Mouse (Mus musculus) limb, embryonic 13.5 days (tissue): ENCODE results near the gene Blvrb. TPM values are rescaled to one million over a fixed set of nuclear protein-coding genes. Genes with fewer than 3 reads are reported as not detected.
A peak's percentile ranks its signal among the peaks of the same experiment; 100 is the strongest.
"Not testable (repeated sequence)": the region's sequence is repeated elsewhere in the genome, so short reads cannot be mapped to it uniquely, and the experiment has no call there.

Experiments
- ATAC-seq: fragments of 200-750 bp; cut with Nextera tagmentation; 2 replicates; pipeline ENCODE4 v1.8.0; 2017; ENCODE audit warnings: low read depth, moderate number of reproducible peaks, moderate TSS enrichment; ENCODE audit not compliant: low FRiP score
- H3K27ac ChIP-seq: fragments of 300-500 bp; sonication (generic); 2 replicates; pipeline ENCODE4 v1.5.1; 2015; ENCODE audit warnings: inconsistent platforms, mild to moderate bottlenecking, moderate library complexity
- H3K27me3 ChIP-seq: fragments of 300-500 bp; sonication (generic); 2 replicates; pipeline ENCODE4 v1.6.1; 2015; ENCODE audit warnings: mild to moderate bottlenecking, inconsistent platforms
- H3K36me3 ChIP-seq: fragments of 300-500 bp; sonication (generic); 2 replicates; pipeline ENCODE4 v1.6.1; 2015; ENCODE audit warnings: inconsistent platforms, mild to moderate bottlenecking, moderate library complexity
- H3K4me1 ChIP-seq: fragments of 300-500 bp; sonication (generic); 2 replicates; pipeline ENCODE4 v1.6.1; 2015; ENCODE audit warnings: inconsistent platforms
- H3K4me2 ChIP-seq: fragments of 300-500 bp; sonication (generic); replicated peaks from 2 replicates; pipeline ENCODE4 v1.6.1; 2015; ENCODE audit warnings: inconsistent platforms, mild to moderate bottlenecking, moderate library complexity
- H3K4me3 ChIP-seq: fragments of 300-500 bp; sonication (generic); 2 replicates; pipeline ENCODE4 v1.5.1; 2015; ENCODE audit warnings: moderate library complexity, mild to moderate bottlenecking, inconsistent platforms
- H3K9ac ChIP-seq: fragments of 300-500 bp; sonication (generic); 2 replicates; pipeline ENCODE4 v1.6.1; 2015; ENCODE audit warnings: mild to moderate bottlenecking, inconsistent platforms
- H3K9me3 ChIP-seq: fragments of 300-500 bp; sonication (generic); 2 replicates; pipeline ENCODE4 v1.6.1; 2016; ENCODE audit warnings: inconsistent platforms
- WGBS: fragments of 180-500 bp; shearing (Covaris S2); methylation state at CpG from one replicate; pipeline ENCODE4 v1.1.7; 2015; 5-methylcytosine and 5-hydroxymethylcytosine counted together
- polyA plus RNA-seq: library from polyadenylated mRNA; unstranded; fragments of >200 nt; fragmentation: Nextera tagmentation; extraction: Ambion mirVana; gene quantifications from 2 replicates; pipeline ENCODE4 v1.2.1, GENCODE M21; 2015

Gene Blvrb
- polyA plus RNA-seq, 1 experiment from 2014 or later = 38.9 TPM

DNA sequence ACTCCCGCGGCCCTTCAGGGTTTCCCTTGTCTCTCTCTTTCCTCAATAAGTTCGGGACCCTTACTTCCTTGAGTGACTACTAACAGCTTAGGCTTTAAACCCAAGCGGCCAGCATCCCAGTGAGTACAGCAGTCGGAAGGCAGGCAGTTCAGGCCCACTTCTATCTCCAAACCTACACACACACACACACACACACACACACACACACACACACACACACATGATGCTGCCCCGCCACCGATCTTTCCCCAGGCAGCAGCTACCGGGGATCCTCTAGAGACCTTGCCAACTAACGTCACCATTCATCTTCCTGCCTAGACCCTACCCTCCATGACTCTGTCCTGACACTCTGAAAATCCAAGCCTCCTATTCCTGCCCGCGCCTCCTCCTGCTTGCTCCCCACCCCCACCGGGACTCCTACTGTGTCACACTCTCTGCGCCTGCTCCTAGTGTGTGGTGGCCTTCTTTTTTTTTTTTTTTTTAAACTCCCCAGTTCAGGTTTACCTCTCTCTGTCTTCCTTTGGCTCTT, 40.0 kb downstream of the Blvrb start:
- Histone ChIP-seq H3K27me3 (no peaks in the 10 kb centered on the region), H3K9me3 (no peaks in the 10 kb centered on the region), H3K27ac (peak overlapping the region; percentile 98), H3K4me3 (peak overlapping the region; percentile 73), H3K36me3 (peaks cover 9% of the 10 kb centered on the region), H3K9ac (peak overlapping the region; percentile 81), H3K4me2 (peak overlapping the region; percentile 78), H3K4me1 (peaks cover 32% of the 10 kb centered on the region)
- WGBS = under 1% methylated on average over 13 of the region's 13 CpGs
- ATAC-seq = no peak

DNA sequence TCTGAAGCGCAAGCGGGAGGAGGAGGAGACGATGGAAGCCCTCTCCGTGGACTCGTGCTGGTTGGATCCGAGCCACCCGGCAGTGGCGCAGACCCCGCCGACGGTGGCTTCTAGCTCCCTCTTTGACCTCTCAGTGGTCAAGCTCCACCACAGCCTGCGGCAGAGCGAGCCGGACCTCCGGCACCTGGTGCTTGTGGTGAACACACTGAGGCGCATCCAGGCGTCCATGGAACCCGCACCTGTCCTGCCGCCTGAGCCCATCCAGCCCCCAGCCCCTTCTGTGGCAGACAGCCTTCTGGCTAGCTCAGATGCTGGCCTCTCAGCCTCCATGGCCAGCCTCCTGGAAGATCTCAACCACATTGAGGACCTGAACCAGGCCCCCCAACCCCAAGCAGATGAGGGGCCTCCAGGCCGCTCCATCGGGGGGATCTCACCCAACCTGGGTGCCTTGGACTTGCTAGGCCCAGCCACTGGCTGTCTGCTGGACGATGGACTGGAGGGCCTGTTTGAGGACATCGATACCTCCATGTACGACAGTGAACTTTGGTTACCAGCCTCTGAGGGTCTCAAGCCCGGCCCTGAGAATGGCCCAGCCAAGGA, 41.6 kb downstream of the Blvrb start:
- Histone ChIP-seq H3K4me3 (no peak overlapping the region), H3K27ac (no peak overlapping the region; the same call in 1 of the 2 replicates), H3K9ac (no peak overlapping the region), H3K36me3 (peaks cover 9% of the 10 kb centered on the region), H3K27me3 (no peaks in the 10 kb centered on the region), H3K9me3 (no peaks in the 10 kb centered on the region), H3K4me2 (peak overlapping the region; percentile 67; the same call in 1 of the 2 replicates), H3K4me1 (peaks cover 32% of the 10 kb centered on the region)
- WGBS = 93% methylated on average over 25 of the region's 25 CpGs
- no peak for ATAC-seq

DNA sequence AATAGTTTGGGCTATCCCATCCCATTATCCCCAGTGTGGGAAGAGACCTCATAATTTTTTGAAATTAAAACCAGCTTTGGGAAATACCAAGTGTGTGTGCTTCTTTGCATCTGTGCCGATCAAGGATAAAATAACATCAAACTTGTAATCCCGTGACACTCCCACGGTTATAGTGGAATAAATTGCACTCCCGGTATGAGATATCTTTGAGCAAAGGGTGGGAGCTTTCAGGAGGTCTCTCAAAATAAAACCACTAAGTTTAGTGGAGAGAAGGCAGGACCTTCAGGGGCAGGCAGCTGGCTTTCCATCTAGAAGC, 42.4 kb downstream of the Blvrb start:
- no peaks in the 10 kb centered on the region for H3K9me3 ChIP-seq
- peak overlapping the region; percentile 67 for H3K4me2 ChIP-seq
- H3K4me3 ChIP-seq = peak overlapping the region; percentile 41
- peaks cover 32% of the 10 kb centered on the region for H3K4me1 ChIP-seq
- ATAC-seq = no peak
- H3K27ac ChIP-seq = peak overlapping the region; percentile 89
- peaks cover 9% of the 10 kb centered on the region for H3K36me3 ChIP-seq
- H3K27me3 ChIP-seq = no peaks in the 10 kb centered on the region
- WGBS = 25% methylated on average over 4 of the region's 4 CpGs
- peak overlapping the region; percentile 63 for H3K9ac ChIP-seq

DNA sequence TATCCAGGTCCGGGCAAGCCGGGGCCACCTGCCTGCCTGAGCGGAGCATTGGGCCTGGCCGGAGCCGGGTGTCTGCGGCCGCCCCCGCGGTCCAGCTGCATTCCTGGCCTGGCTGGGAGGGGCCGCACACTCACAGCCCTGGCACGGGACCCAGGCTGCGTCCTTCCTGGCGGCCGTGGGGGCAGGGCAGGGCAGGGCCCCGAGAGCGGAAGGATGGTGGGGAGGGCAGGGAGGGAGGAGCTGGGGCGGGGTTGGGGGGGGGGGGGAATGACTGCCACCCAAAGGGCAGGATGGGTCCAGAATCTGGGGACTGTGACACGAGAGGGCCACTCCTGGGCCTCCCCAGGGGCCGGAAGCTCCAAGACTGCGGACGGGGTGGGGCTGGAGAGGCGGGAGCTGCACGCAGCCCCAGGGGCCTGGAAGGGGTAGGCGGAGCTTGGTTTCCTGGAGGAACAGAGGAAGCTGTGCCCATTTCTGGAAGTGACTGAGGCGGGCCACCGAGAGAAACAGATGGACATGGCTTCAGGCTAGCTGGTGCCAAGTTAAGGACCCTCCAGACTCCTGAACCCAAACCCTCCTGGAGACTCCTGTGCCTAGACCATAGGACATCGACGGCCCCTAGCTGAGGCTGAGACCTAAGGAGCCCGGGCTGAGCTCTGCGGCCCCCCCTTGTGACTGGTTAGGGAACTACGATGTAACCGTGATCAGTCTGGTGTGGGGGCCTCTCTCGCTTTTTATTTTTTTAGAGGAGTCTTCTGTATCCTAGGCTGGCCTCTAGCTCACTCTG, 43.0 kb downstream of the Blvrb start:
- Histone ChIP-seq H3K4me3 (peak overlapping the region; percentile 41), H3K36me3 (peaks cover 9% of the 10 kb centered on the region), H3K9ac (peak overlapping the region; percentile 63), H3K4me1 (peaks cover 28% of the 10 kb centered on the region), H3K4me2 (peak overlapping the region; percentile 67), H3K27ac (peak overlapping the region; percentile 89), H3K27me3 (no peaks in the 10 kb centered on the region), H3K9me3 (no peaks in the 10 kb centered on the region)
- 1% methylated on average over 32 of the region's 33 CpGs for WGBS
- ATAC-seq = peak; percentile 34

DNA sequence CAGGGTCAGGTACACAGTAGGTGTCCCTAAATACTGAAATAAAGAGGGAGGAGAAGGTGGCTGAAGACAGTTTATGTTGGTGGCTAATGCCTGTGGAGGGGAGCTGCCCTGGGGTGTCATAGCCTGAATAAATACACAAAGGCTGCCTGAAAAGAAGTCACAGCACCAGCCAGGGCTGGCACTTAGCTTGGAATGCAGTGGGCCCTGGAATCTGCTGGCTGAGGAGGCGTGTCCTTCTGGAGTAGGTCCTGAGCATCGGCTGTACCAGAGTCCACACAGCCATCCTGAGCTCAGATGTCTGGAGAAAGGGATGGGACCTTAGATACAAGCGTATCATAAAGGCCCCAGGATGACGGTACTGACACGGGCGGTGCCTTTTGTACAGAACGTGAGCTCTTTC, 44.1 kb downstream of the Blvrb start:
- Histone ChIP-seq H3K27ac (no peak overlapping the region), H3K4me3 (no peak overlapping the region), H3K9ac (0 out of 2 replicates have a peak overlapping the region, but pooled peaks have one; percentile 2), H3K4me2 (no peak overlapping the region), H3K9me3 (no peaks in the 10 kb centered on the region), H3K36me3 (peaks cover 9% of the 10 kb centered on the region), H3K4me1 (peaks cover 27% of the 10 kb centered on the region), H3K27me3 (no peaks in the 10 kb centered on the region)
- ATAC-seq = no peak
- 75% methylated on average over 7 of the region's 7 CpGs for WGBS

DNA sequence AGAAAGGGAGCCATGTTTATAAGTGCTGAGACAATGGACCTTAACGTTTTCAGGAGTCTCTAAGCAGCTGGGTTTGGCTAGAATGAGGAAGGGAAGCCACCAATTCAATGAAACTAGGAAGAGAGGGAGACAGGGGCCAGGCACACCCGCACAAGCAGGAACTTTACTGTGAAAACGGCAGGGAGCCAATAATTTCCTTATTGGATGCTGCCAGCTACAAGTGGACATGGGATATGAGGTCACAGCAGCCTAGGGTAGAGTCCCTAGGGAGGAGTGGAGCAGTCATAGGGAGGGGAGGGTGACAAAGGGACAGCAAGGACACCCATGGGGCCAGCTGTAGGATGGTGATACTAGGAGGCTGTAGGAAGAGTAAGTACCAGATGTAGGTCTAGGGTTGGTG, 45.2 kb downstream of the Blvrb start:
- Histone ChIP-seq H3K27me3 (no peaks in the 10 kb centered on the region), H3K9me3 (no peaks in the 10 kb centered on the region), H3K9ac (no peak overlapping the region), H3K4me3 (no peak overlapping the region), H3K27ac (no peak overlapping the region), H3K4me1 (peaks cover 24% of the 10 kb centered on the region), H3K4me2 (no peak overlapping the region), H3K36me3 (peaks cover 9% of the 10 kb centered on the region)
- ATAC-seq = no peak
- 59% methylated on average over 3 of the region's 3 CpGs for WGBS

DNA sequence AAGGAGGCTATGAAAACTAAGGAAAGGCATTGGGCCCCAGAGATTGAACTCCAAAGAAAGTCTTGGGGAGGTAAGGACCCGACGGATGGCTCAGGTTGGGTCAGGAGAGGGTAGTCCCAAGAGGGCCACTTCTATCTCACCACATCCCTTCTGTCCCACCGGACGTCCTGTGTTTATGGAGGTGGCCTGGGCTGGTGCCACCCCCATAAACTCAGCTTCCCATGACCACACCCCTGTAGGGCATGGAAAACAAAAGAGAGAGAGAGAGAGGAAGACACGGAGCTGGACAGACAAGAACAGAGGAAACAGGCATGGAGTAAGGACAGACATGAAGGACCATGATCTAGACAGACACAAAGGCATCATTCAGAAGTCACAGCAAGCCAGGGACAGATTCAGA, 45.7 kb downstream of the Blvrb start:
- no peak for ATAC-seq
- Histone ChIP-seq H3K9me3 (no peaks in the 10 kb centered on the region), H3K27ac (no peak overlapping the region), H3K4me3 (no peak overlapping the region), H3K27me3 (no peaks in the 10 kb centered on the region), H3K9ac (no peak overlapping the region), H3K4me1 (peaks cover 20% of the 10 kb centered on the region), H3K4me2 (no peak overlapping the region), H3K36me3 (peaks cover 9% of the 10 kb centered on the region)
- 82% methylated on average over 5 of the region's 5 CpGs for WGBS

DNA sequence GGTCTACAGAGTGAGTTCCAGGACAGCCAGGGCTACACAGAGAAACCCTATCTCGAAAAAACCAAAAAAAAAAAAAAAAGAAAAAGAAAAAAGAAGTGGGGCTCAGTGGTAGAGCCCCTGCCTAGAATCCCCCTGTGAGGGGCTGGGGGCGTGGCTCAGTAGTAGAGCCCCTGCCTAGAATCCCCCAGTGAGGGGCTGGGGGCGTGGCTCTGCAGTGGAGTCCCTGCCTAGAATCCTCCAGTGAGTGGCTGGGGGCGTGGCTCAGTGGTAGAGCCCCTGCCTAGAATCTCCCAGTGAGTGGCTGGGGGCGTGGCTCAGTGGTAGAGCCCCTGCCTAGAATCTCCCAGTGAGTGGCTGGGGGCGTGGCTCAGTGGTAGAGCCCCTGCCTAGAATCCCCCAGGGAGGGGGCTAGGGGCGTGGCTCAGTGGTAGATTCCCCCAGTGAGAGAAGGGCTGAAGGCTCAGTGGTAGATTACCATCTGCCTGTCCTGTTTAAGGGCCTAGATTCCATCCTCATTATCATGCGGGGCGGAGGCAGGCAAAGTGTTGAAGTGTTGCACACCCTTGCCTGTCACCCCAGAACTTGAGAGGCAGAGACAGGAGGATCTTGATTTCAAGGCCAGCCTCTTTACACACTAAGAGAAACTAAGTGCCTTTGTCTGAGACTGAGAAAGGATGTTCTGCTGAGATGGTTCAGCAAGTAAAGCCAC, 47.0 kb downstream of the Blvrb start:
- H3K27me3 ChIP-seq, H3K4me2 ChIP-seq, H3K27ac ChIP-seq, H3K36me3 ChIP-seq, ATAC-seq, H3K4me3 ChIP-seq, H3K9me3 ChIP-seq, H3K9ac ChIP-seq: not testable (repeated sequence)
- peaks cover 16% of the 10 kb centered on the region for H3K4me1 ChIP-seq
- WGBS = 90% methylated on average over 9 of the region's 9 CpGs

DNA sequence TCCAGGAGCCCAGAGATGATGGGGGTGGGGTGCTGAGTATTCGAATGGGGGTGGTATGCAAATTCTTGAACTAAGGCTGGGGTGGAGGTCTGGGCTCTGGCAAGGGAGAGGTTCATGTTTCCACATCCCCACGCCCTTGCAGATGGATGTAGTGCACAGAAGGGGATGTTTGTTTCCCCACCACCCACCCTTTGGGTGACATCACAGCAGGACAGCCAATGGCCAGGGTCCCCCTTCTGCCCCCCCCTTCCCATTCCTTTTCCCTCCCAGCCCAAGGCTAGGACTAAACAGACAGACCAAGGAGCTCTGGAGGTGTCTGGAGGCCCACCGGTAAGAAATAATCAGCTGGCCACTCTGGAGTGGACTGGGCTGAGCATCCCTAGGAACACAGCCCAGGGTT, 51.3 kb downstream of the Blvrb start, which contains the start of gene Prx:
Gene Prx, plus strand, starts transcription at position 289 of the 400 bp plus-strand sequence.
- Histone ChIP-seq H3K4me1 (peaks cover 13% of the 10 kb centered on the region), H3K27me3 (no peaks in the 10 kb centered on the region), H3K36me3 (no peaks in the 10 kb centered on the region), H3K9ac (no peak within 1 kb of the TSS), H3K27ac (no peak within 1 kb of the TSS), H3K4me3 (no peak within 1 kb of the TSS), H3K9me3 (no peaks in the 10 kb centered on the region), H3K4me2 (no peak within 1 kb of the TSS)
- peak; percentile 52 for ATAC-seq
- WGBS = 43% methylated on average over 3 of the region's 3 CpGs

DNA sequence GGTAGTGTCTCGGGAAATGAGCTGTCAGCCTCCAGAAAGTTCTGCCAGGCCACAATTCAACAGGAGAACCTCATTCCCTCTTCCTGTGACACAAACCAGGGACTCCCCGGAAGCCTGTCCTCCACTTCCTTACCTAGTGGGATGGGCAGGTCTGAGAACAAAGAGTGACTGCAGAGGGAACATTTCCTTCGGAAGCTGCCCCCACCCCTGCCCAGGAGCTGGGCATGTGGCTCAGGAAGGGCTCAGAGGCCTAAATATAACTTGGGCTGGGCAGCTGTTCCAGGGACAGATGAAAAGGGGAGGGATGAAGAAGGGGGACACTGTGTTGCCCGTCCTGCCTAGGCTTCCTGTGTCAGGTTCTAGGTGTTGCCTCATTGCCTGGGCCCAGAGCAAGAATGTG, 53.8 kb downstream of the Blvrb start:
- Histone ChIP-seq H3K27ac (no peak overlapping the region), H3K9ac (no peak overlapping the region), H3K27me3 (no peaks in the 10 kb centered on the region), H3K4me1 (peaks cover 20% of the 10 kb centered on the region), H3K4me3 (no peak overlapping the region), H3K36me3 (no peaks in the 10 kb centered on the region), H3K4me2 (no peak overlapping the region), H3K9me3 (no peaks in the 10 kb centered on the region)
- WGBS = 69% methylated on average over 4 of the region's 4 CpGs
- ATAC-seq = no peak

DNA sequence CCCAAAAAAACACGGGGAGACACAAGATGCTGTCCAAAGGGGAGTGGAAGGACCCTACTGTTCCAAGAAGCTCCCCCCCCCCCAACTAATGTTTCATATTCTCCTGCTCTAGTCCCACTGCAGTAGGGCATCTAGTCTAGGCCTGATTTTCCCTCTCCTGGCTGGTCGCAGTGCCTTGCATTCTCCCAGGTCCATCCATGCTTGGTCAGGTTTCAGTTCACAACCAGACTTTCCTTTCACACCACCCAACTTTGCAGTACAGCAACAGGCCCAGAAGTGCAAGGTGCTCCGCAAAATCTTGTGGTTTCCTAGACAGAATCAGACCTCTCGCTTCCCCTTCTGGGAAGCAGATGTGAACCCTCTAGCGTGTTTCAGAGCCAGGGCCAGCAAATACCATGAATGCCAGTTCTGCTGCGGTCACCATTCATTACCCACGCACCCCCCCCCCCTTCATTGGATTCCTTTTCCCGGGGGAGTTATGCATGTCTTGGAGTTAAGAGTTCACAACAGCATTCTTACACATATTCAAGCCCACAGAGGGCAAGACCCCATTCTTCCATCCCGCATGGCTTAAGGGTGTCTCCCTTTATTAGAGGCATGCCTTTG, 59.1 kb downstream of the Blvrb start:
- Histone ChIP-seq H3K4me1 (peaks cover 18% of the 10 kb centered on the region), H3K27ac (peak overlapping the region; percentile 99), H3K36me3 (no peaks in the 10 kb centered on the region), H3K4me2 (peak overlapping the region; percentile 63), H3K27me3 (no peaks in the 10 kb centered on the region), H3K9me3 (no peaks in the 10 kb centered on the region), H3K9ac (no peak overlapping the region), H3K4me3 (peak overlapping the region; percentile 59)
- WGBS = 33% methylated on average over 9 of the region's 9 CpGs
- ATAC-seq = no peak
